ENCODE assay signal across 13 mouse cellular contexts in the genomic region with DNA sequence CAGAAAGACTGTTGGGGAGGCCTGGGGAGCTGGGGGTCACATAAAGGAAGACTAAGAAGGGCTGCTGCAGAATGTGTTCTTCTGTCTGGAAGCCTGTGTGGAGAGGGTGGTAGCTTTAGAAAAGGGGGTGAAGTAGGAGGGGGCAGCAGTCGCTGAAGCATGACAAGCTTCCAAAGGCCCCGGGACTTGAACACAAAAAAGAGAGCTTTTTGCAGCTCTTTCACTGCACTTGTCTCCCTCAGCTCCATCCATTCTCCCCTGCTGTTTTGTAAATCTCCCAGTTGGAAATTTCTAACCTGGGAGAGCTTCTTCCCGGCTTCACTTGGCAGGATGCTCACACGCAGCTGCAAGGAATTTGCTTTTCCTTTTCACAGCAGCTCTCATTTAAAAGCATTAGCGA. TPM values are rescaled to one million over a fixed set of nuclear protein-coding genes. Genes with fewer than 3 reads are reported as not detected.
A peak's percentile ranks its signal among the peaks of the same experiment; 100 is the strongest.
DNase-seq lines count a peak whose midpoint lies in the region; ATAC-seq and TF ChIP-seq lines count a peak whose summit lies in the region.
"Had no signal": no experiment of that assay in that cellular context is flagged by ENCODE, and none has a peak within 500 bp of the region (broad histone marks: within the 10 kb centered on the region; RNA-seq: fewer than 3 reads in every experiment).

No protein-coding gene starts in this region.

- H3K79me2 ChIP-seq in heart, adult 2 months (replicated peaks; ENCODE audit: control insufficient read depth, insufficient read depth, low read length): peaks cover 5% of the 10 kb centered on the region

- no peak overlapping the region for H3K4me3 ChIP-seq in heart, adult 2 months
- H3K4me3 ChIP-seq in ES-E14 (ENCODE audit: insufficient read depth in 1 of 2, low read depth in 1 of 2, low read length in 2 of 2, poor library complexity in 1 of 2, severe bottlenecking in 1 of 2): peak overlapping the region; percentile 12 to 16; a peak in 1 of 4 replicates
- H3K4me3 ChIP-seq in forebrain, embryonic 12.5 days (replicated peaks): no peak overlapping the region
- H3K4me3 ChIP-seq in midbrain, embryonic 10.5 days: peak overlapping the region; percentile 24
- H3K4me3 ChIP-seq: myocyte had no signal

- no peak for TF ChIP-seq CTCF in heart, adult 2 months (IDR thresholded peaks at IDR 0.05)

- 12% methylated on average over 5 of the region's 5 CpGs for WGBS in heart, adult 2 months
- WGBS in forebrain, embryonic 12.5 days: 1% methylated on average over 5 of the region's 5 CpGs
- WGBS in midbrain, embryonic 10.5 days: 1% methylated on average over 5 of the region's 5 CpGs

- TF ChIP-seq POLR2A in heart, adult 2 months (IDR thresholded peaks at IDR 0.05; ENCODE audit: insufficient read depth, low read depth, low read length): no peak

- DNase-seq in heart, adult 2 months: no peak
- DNase-seq in heart, postnatal 25 days (ENCODE audit: low spot score): no peak
- DNase-seq in ES-E14 (ENCODE audit: low read depth, low spot score): peak; percentile 47
- peak; percentile 60 for DNase-seq in midbrain, embryonic 10.5 days (ENCODE audit: low spot score)
- DNase-seq in adrenal gland, adult (ENCODE audit: inconsistent age in 2 of 2, low spot score in 1 of 2): no peak
- no peak for DNase-seq in ovary, postnatal 10 days (ENCODE audit: low spot score)
- no peak for DNase-seq in MN1 (ENCODE audit: low spot score)
- DNase-seq: B cell, adult 2 months; cerebellum, adult 8-10 months; right cerebral cortex, postnatal 14 days; thymus, adult 18-20 months had no signal

- H3K27ac ChIP-seq in heart, adult 2 months: peak overlapping the region; percentile 13; the same call in 1 of the 2 replicates
- H3K27ac ChIP-seq in ES-E14 (ENCODE audit: insufficient read depth, low read depth, low read length, poor library complexity, severe bottlenecking): no peak overlapping the region; the same call in 1 of the 2 replicates
- H3K27ac ChIP-seq in forebrain, embryonic 12.5 days: peak overlapping the region; percentile 54
- H3K27ac ChIP-seq in midbrain, embryonic 10.5 days (replicated peaks): peak overlapping the region; percentile 78

- in situ Hi-C loops in ES-E14 (cut with MboI; ENCODE audit: low sequenced_read_pairs in 2 of 2, unreplicated experiment in 2 of 2): no loop called here

- H3K4me1 ChIP-seq in heart, adult 2 months (ENCODE audit: control insufficient read depth, insufficient read depth, low read length): peaks cover 15% of the 10 kb centered on the region
- H3K4me1 ChIP-seq in ES-E14 (ENCODE audit: control insufficient read depth in 2 of 2, insufficient read depth in 2 of 2, low read length in 2 of 2, poor library complexity in 1 of 2): peaks cover 18 to 24% of the 10 kb centered on the region in 2 experiments
- H3K4me1 ChIP-seq in forebrain, embryonic 12.5 days: peaks cover 59% of the 10 kb centered on the region
- peaks cover 74% of the 10 kb centered on the region for H3K4me1 ChIP-seq in midbrain, embryonic 10.5 days

- 0 out of 2 replicates have a peak, but pooled peaks have one; percentile 7 for TF ChIP-seq EP300 in heart, adult 2 months (IDR thresholded peaks at IDR 0.05; ENCODE audit: insufficient read depth, low read depth, low read length)

- no peaks in the 10 kb centered on the region for H3K9me3 ChIP-seq in ES-E14 (ENCODE audit: control insufficient read depth, insufficient read depth, low read depth, low read length)
- no peaks in the 10 kb centered on the region for H3K9me3 ChIP-seq in forebrain, embryonic 12.5 days
- no peaks in the 10 kb centered on the region for H3K9me3 ChIP-seq in midbrain, embryonic 10.5 days (replicated peaks)

- no peaks in the 10 kb centered on the region for H3K27me3 ChIP-seq in heart, adult 2 months (ENCODE audit: control insufficient read depth, insufficient read depth, low read length)
- H3K27me3 ChIP-seq in forebrain, embryonic 12.5 days: no peaks in the 10 kb centered on the region
- H3K27me3 ChIP-seq in midbrain, embryonic 10.5 days (ENCODE audit: low read depth, poor library complexity, severe bottlenecking): no peaks in the 10 kb centered on the region

- H3K36me3 ChIP-seq in heart, adult 2 months (ENCODE audit: control insufficient read depth, insufficient read depth, low read length): peaks cover 36% of the 10 kb centered on the region
- peaks cover 8% of the 10 kb centered on the region for H3K36me3 ChIP-seq in ES-E14 (ENCODE audit: control insufficient read depth, insufficient read depth, low read length, poor library complexity, severe bottlenecking)
- H3K36me3 ChIP-seq in forebrain, embryonic 12.5 days (replicated peaks): no peaks in the 10 kb centered on the region
- no peaks in the 10 kb centered on the region for H3K36me3 ChIP-seq in midbrain, embryonic 10.5 days

- no peak for ATAC-seq in forebrain, embryonic 12.5 days (ENCODE audit: low FRiP score)

- peak overlapping the region; percentile 20; the same call in 1 of the 2 replicates for H3K9ac ChIP-seq in heart, adult 2 months (ENCODE audit: low read depth, low read length)
- H3K9ac ChIP-seq in ES-E14 (ENCODE audit: insufficient read depth, low read depth, low read length, poor library complexity, severe bottlenecking): no peak overlapping the region
- H3K9ac ChIP-seq in forebrain, embryonic 12.5 days: no peak overlapping the region

- H3K4me2 ChIP-seq in forebrain, embryonic 12.5 days: peak overlapping the region; percentile 1; the same call in 1 of the 2 replicates

- intact Hi-C loops in heart, adult 2 months (cut with DNase I): loop anchor here (5.0 kb wide), 1 partner anchor 192 kb away; no protein-coding TSS in a partner anchor
- intact Hi-C loops in heart, postnatal 25 days (cut with DNase I): loop anchor here (5.0 kb wide), 2 partner anchors 197 to 222 kb away; no protein-coding TSS in a partner anchor

TF ChIP-seq in ES-E14, 5 proteins besides CTCF, POLR2A, EP300 and RAD21:
- TF ChIP-seq CHD2 (IDR thresholded peaks at IDR 0.05; ENCODE audit: low read depth, low read length): no peak
- no peak for TF ChIP-seq HCFC1 (IDR thresholded peaks at IDR 0.05; ENCODE audit: borderline replicate concordance, insufficient read depth, low read length)
- TF ChIP-seq ZC3H11A (IDR thresholded peaks at IDR 0.05; ENCODE audit: borderline replicate concordance, low read depth, low read length): no peak
TF ChIP-seq in ES-E14: peak in this region for 0.

RNA-seq across cellular contexts. Expression of gene Jarid2, which starts 26.2 kb away (rescaled TPM):
- total RNA-seq in heart, adult 2 months (2021): 10 to 100 TPM; 20.2 to 24.5 TPM
- 7.3 and 11.5 TPM in 2 replicates for polyA plus RNA-seq in heart, adult 2 months (2012; rRNA removed)
- total RNA-seq in heart, postnatal 25 days (2021): 10 to 100 TPM; 32.5 to 33.2 TPM
- 190 and 195 TPM in 2 replicates for total RNA-seq in ES-E14 (2012; rRNA removed)
- polyA plus RNA-seq in forebrain, embryonic 12.5 days (2016; fragmentation: Nextera tagmentation; extraction: Ambion mirVana): 67.3 and 70.4 TPM in 2 replicates
- 63.8 and 73.3 TPM in 2 replicates for polyA plus RNA-seq in midbrain, embryonic 10.5 days (2016; fragmentation: Nextera tagmentation; extraction: Ambion mirVana)

Comparison
In these comparisons a context has a peak if more than half of its experiments do, and no peak if none do; other contexts are left out.
1. DNase-seq: peak in ES-E14 (single experiment) and midbrain, embryonic 10.5 days (single experiment); none in heart, adult 2 months (0 of 2), heart, postnatal 25 days (single experiment), adrenal gland, adult (0 of 2), ovary, postnatal 10 days (single experiment) and MN1 (single experiment).
2. H3K4me3 ChIP-seq: peak in ES-E14 (2 of 2) and midbrain, embryonic 10.5 days (single experiment); none in heart, adult 2 months (single experiment) and forebrain, embryonic 12.5 days (single experiment).